Mouse (Mus musculus) testis, adult 2 months (tissue): ENCODE measurements around the gene Rtn2.

Source experiments
- CTCF ChIP-seq: fragments of 200-500 bp; IDR thresholded peaks from 2 replicates; pipeline ENCODE4 v1.5.1; 2012; ENCODE audit warnings: low read depth, mild to moderate bottlenecking, inconsistent platforms, low read length, moderate library complexity; ENCODE audit not compliant: control insufficient read depth, insufficient read depth, insufficient replicate concordance
- POLR2A ChIP-seq: fragments of 200-500 bp; IDR thresholded peaks from 2 replicates; pipeline ENCODE4 v1.6.1; 2012; ENCODE audit warnings: low read depth, mild to moderate bottlenecking, inconsistent platforms, low read length, moderate library complexity; ENCODE audit not compliant: control insufficient read depth

- TF ChIP-seq CTCF (no peak), POLR2A (no peak)
These were observed 29.0 kb upstream of the Rtn2 start for GRCm38 (mm10) chr7:19253437-19253836.
